Mouse (Mus musculus) lung, postnatal 0 days (tissue): ENCODE results near the gene Lhfp.

ENCODE experiments used
- CTCF ChIP-seq: IDR thresholded peaks from 2 replicates; pipeline ENCODE4 v1.5.1; 2016; ENCODE audit warnings: antibody characterized with exemption, mild to moderate bottlenecking
- EP300 ChIP-seq: IDR thresholded peaks from 2 replicates; pipeline ENCODE4 v1.6.1; 2016; ENCODE audit warnings: antibody characterized with exemption, mild to moderate bottlenecking, control low read depth

- TF ChIP-seq CTCF (no peak), EP300 (no peak)
Measured at GRCm38 (mm10) chr3:53185439-53185838, 144.1 kb downstream of the Lhfp start.
